Mouse (Mus musculus) midbrain, embryonic 16.5 days (tissue): Measurements from ENCODE around the gene Prss36. TPM values are rescaled to one million over a fixed set of nuclear protein-coding genes. Genes with fewer than 3 reads are reported as not detected.

Source experiments
- ATAC-seq: fragments of 200-750 bp; cut with Nextera tagmentation; 2 replicates; pipeline ENCODE4 v1.8.0; 2017; ENCODE audit warnings: moderate TSS enrichment
- H3K27ac ChIP-seq: fragments of 300-500 bp; sonication (generic); 2 replicates; pipeline ENCODE4 v1.5.1; 2014; ENCODE audit warnings: mild to moderate bottlenecking, low read length, mixed read lengths
- H3K27me3 ChIP-seq: fragments of 300-500 bp; sonication (generic); 2 replicates; pipeline ENCODE4 v1.6.1; 2014; ENCODE audit warnings: low read depth, low read length, mixed read lengths; ENCODE audit not compliant: control insufficient read depth, insufficient read depth
- H3K36me3 ChIP-seq: fragments of 300-500 bp; sonication (generic); 2 replicates; pipeline ENCODE4 v1.6.1; 2014; ENCODE audit warnings: mild to moderate bottlenecking, low read length, moderate library complexity, mixed read lengths; ENCODE audit not compliant: control insufficient read depth, insufficient read depth
- H3K4me1 ChIP-seq: fragments of 300-500 bp; sonication (generic); 2 replicates; pipeline ENCODE4 v1.6.1; 2014; ENCODE audit warnings: mild to moderate bottlenecking, low read length, mixed read lengths; ENCODE audit not compliant: control insufficient read depth, insufficient read depth
- H3K4me2 ChIP-seq: fragments of 300-500 bp; sonication (generic); 2 replicates; pipeline ENCODE4 v1.6.1; 2014; ENCODE audit warnings: mild to moderate bottlenecking, low read length, mixed read lengths
- H3K4me3 ChIP-seq: fragments of 300-500 bp; sonication (generic); 2 replicates; pipeline ENCODE4 v1.5.1; 2014; ENCODE audit warnings: low read depth, mild to moderate bottlenecking, low read length, moderate library complexity, mixed read lengths
- H3K9ac ChIP-seq: fragments of 300-500 bp; sonication (generic); 2 replicates; pipeline ENCODE4 v1.6.1; 2014; ENCODE audit warnings: low read depth, low read length, mixed read lengths
- H3K9me3 ChIP-seq: fragments of 300-500 bp; sonication (generic); replicated peaks from 2 replicates; pipeline ENCODE4 v1.6.1; 2014; ENCODE audit warnings: mild to moderate bottlenecking, low read length, mixed read lengths; ENCODE audit not compliant: control insufficient read depth, poor library complexity, severe bottlenecking
- WGBS: fragments of 180-500 bp; shearing (Covaris S2); extraction: QIAGEN DNeasy Blood & Tissue Kit; methylation state at CpG from one replicate; pipeline ENCODE4 v1.1.7; 2014; 5-methylcytosine and 5-hydroxymethylcytosine counted together
- polyA plus RNA-seq: library from polyadenylated mRNA; unstranded; fragments of >200 nt; fragmentation: Nextera tagmentation; extraction: Ambion mirVana; gene quantifications from 2 replicates; pipeline ENCODE4 v1.2.1, GENCODE M21; 2015

Prss36 gene
- polyA plus RNA-seq, 1 experiment from 2014 or later: 13.4 TPM

GRCm38 (mm10) chr7:127935748-127936159, 10.8 kb downstream of the Prss36 start:
- Histone ChIP-seq H3K4me1 (peaks cover 10% of the 10 kb centered on the region), H3K27ac (peak overlapping the region; percentile 77), H3K9ac (peak overlapping the region; percentile 75), H3K9me3 (no peaks in the 10 kb centered on the region), H3K4me3 (peak overlapping the region; percentile 54), H3K27me3 (no peaks in the 10 kb centered on the region), H3K4me2 (peak overlapping the region; percentile 80), H3K36me3 (no peaks in the 10 kb centered on the region)
- WGBS: under 1% methylated on average over 35 of the region's 38 CpGs
- ATAC-seq: peak; percentile 77

- Histone ChIP-seq H3K27me3 (peaks cover 3% of the 10 kb centered on the region; the same call in 1 of the 2 replicates), H3K4me1 (peaks cover 10% of the 10 kb centered on the region), H3K4me3 (peak overlapping the region; percentile 54), H3K9ac (peak overlapping the region; percentile 75), H3K36me3 (no peaks in the 10 kb centered on the region), H3K27ac (peak overlapping the region; percentile 77), H3K9me3 (no peaks in the 10 kb centered on the region), H3K4me2 (peak overlapping the region; percentile 80)
- 6% methylated on average over 31 of the region's 32 CpGs for WGBS
- peak; percentile 95 for ATAC-seq
Observed at GRCm38 (mm10) chr7:127935028-127935722, 11.3 kb downstream of the Prss36 start.

GRCm38 (mm10) chr7:127934075-127934474, 12.4 kb downstream of the Prss36 start:
- Histone ChIP-seq H3K4me1 (peaks cover 10% of the 10 kb centered on the region), H3K27me3 (peaks cover 11% of the 10 kb centered on the region), H3K4me3 (no peak overlapping the region), H3K9ac (no peak overlapping the region), H3K36me3 (no peaks in the 10 kb centered on the region), H3K4me2 (no peak overlapping the region), H3K9me3 (no peaks in the 10 kb centered on the region), H3K27ac (no peak overlapping the region)
- 96% methylated on average over 5 of the region's 5 CpGs for WGBS
- ATAC-seq: no peak

GRCm38 (mm10) chr7:127932273-127933031, 14.1 kb downstream of the Prss36 start:
- Histone ChIP-seq H3K4me2 (no peak overlapping the region), H3K36me3 (no peaks in the 10 kb centered on the region), H3K4me3 (no peak overlapping the region), H3K27me3 (peaks cover 26% of the 10 kb centered on the region), H3K9ac (no peak overlapping the region), H3K27ac (no peak overlapping the region), H3K4me1 (peaks cover 10% of the 10 kb centered on the region), H3K9me3 (no peaks in the 10 kb centered on the region)
- 16% methylated on average over 13 of the region's 13 CpGs for WGBS
- no peak for ATAC-seq

GRCm38 (mm10) chr7:127931351-127932135, 15.0 kb downstream of the Prss36 start:
- no peak overlapping the region for H3K27ac ChIP-seq
- no peak overlapping the region for H3K9ac ChIP-seq
- peaks cover 10% of the 10 kb centered on the region for H3K4me1 ChIP-seq
- no peak overlapping the region for H3K4me3 ChIP-seq
- no peak for ATAC-seq
- no peaks in the 10 kb centered on the region for H3K36me3 ChIP-seq
- 39% methylated on average over 13 of the region's 13 CpGs for WGBS
- H3K27me3 ChIP-seq: peaks cover 26% of the 10 kb centered on the region
- H3K4me2 ChIP-seq: no peak overlapping the region
- no peaks in the 10 kb centered on the region for H3K9me3 ChIP-seq

GRCm38 (mm10) chr7:127930636-127931035, 15.9 kb downstream of the Prss36 start:
- Histone ChIP-seq H3K4me1 (peaks cover 5% of the 10 kb centered on the region), H3K27ac (no peak overlapping the region), H3K4me2 (no peak overlapping the region), H3K4me3 (no peak overlapping the region), H3K9ac (no peak overlapping the region), H3K27me3 (peaks cover 26% of the 10 kb centered on the region), H3K36me3 (no peaks in the 10 kb centered on the region; the same call in 1 of the 2 replicates), H3K9me3 (no peaks in the 10 kb centered on the region)
- 79% methylated on average over 5 of the region's 5 CpGs for WGBS
- ATAC-seq: no peak

GRCm38 (mm10) chr7:127929923-127930322, 16.6 kb downstream of the Prss36 start, which contains the start of gene Prss8:
Prss8 (minus strand) TSS chr7:127930104.
- Histone ChIP-seq H3K36me3 (peaks cover 6% of the 10 kb centered on the region; the same call in 1 of the 2 replicates), H3K9me3 (no peaks in the 10 kb centered on the region), H3K27ac (no peak within 1 kb of the TSS), H3K9ac (no peak within 1 kb of the TSS), H3K4me1 (peaks cover 5% of the 10 kb centered on the region), H3K4me3 (no peak within 1 kb of the TSS), H3K27me3 (peaks cover 26% of the 10 kb centered on the region), H3K4me2 (no peak within 1 kb of the TSS)
- WGBS: 15% methylated on average over 6 of the region's 6 CpGs
- no peak for ATAC-seq

GRCm38 (mm10) chr7:127928596-127928995, 17.9 kb downstream of the Prss36 start:
- no peak overlapping the region for H3K27ac ChIP-seq
- ATAC-seq: no peak
- H3K4me1 ChIP-seq: no peaks in the 10 kb centered on the region
- H3K4me3 ChIP-seq: no peak overlapping the region
- peaks cover 6% of the 10 kb centered on the region for H3K36me3 ChIP-seq
- WGBS: 52% methylated on average over 5 of the region's 5 CpGs
- H3K27me3 ChIP-seq: peaks cover 26% of the 10 kb centered on the region
- H3K9me3 ChIP-seq: no peaks in the 10 kb centered on the region
- no peak overlapping the region for H3K9ac ChIP-seq
- H3K4me2 ChIP-seq: no peak overlapping the region
